Mouse (Mus musculus) MEL (cell line): ENCODE measurements around the gene Cluh.

Experiments
- CHD2 ChIP-seq: IDR thresholded peaks from 2 replicates; pipeline ENCODE4 v1.6.1; 2011; ENCODE audit warnings: low read length, improper control_type of control experiment
- CTCF ChIP-seq, 3 experiments: IDR thresholded peaks in 2 of 3; conservative IDR thresholded peaks in 1 of 3; 2 replicates each; pipeline ENCODE4 v1.5.1; 2011 to 2012; ENCODE audit warnings: low read length in 3 of 3, low read depth in 2 of 3, mild to moderate bottlenecking in 2 of 3, improper control_type of control experiment in 1 of 3, inconsistent platforms in 1 of 3, mixed read lengths in 1 of 3, moderate library complexity in 1 of 3; ENCODE audit not compliant: control insufficient read depth in 1 of 3, insufficient read depth in 1 of 3, poor library complexity in 1 of 3, severe bottlenecking in 1 of 3
- EP300 ChIP-seq, 2 experiments: IDR thresholded peaks; 2 replicates each; pipeline ENCODE4 v1.6.1; 2011; ENCODE audit warnings: improper control_type of control experiment in 2 of 2, low read length in 2 of 2, low read depth in 1 of 2, mild to moderate bottlenecking in 1 of 2
- ETS1 ChIP-seq: IDR thresholded peaks from 2 replicates; pipeline ENCODE4 v1.6.1; 2012; ENCODE audit warnings: low read depth, mild to moderate bottlenecking, inconsistent platforms, low read length, improper control_type of control experiment, moderate library complexity
- MAZ ChIP-seq: IDR thresholded peaks from 2 replicates; pipeline ENCODE4 v1.6.1; 2012; ENCODE audit warnings: low read depth, mild to moderate bottlenecking, inconsistent platforms, low read length, improper control_type of control experiment
- SIN3A ChIP-seq: IDR thresholded peaks from 2 replicates; pipeline ENCODE4 v1.6.1; 2012; ENCODE audit warnings: low read length, improper control_type of control experiment, inconsistent platforms
- TAL1 ChIP-seq: IDR thresholded peaks from 2 replicates; pipeline ENCODE4 v1.6.1; 2012; ENCODE audit warnings: mild to moderate bottlenecking, inconsistent platforms, low read length, moderate library complexity, mixed read lengths

DNA sequence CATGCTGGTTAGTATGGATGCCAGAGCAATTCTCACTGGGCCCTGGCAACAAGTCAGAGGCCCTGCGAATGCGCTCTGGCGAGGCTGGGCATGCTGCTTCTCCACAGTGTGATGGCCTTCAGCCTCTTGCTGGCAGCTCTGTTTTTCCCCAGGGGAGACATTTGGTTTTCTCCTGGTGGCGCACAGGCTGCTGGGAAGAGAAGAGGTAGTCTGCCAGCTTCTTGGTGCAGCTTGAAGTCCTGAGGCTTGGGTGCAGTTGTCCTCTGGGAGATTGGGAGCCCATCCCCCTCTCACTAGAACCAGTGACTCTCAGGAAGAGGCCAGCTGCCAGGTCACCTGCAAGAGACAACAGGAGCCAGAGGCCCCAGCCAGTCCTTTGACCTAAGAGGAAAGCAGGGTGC is 3.5 kb downstream of the Cluh start:
- TF ChIP-seq TAL1 = no peak
- TF ChIP-seq ETS1 = no peak
- TF ChIP-seq CHD2 = no peak
- TF ChIP-seq MAZ = no peak
- TF ChIP-seq EP300 (IDR thresholded peaks at IDR 0.05; ENCODE audit: low read depth in 1 of 2, low read length in 2 of 2) = no peak
- no peak for TF ChIP-seq SIN3A
- TF ChIP-seq CTCF (IDR thresholded peaks at IDR 0.05 in 2 of 3, conservative IDR thresholded peaks at IDR 0.05 in 1 of 3; ENCODE audit: control insufficient read depth in 1 of 3, insufficient read depth in 1 of 3, low read depth in 2 of 3, low read length in 3 of 3, poor library complexity in 1 of 3, severe bottlenecking in 1 of 3) = no peak
